ENCODE assay signal across 9 mouse cellular contexts in genomic region chr13:56634920-56635319, GRCm38 (mm10). TPM values are rescaled to one million over a fixed set of nuclear protein-coding genes. Genes with fewer than 3 reads are reported as not detected.
DNase-seq lines count a peak whose midpoint lies in the region; ATAC-seq and TF ChIP-seq lines count a peak whose summit lies in the region.
"Had no signal": no experiment of that assay in that cellular context is flagged by ENCODE, and none has a peak within 500 bp of the region (broad histone marks: within the 10 kb centered on the region; RNA-seq: fewer than 3 reads in every experiment).

No protein-coding gene starts in this region.

- no peaks in the 10 kb centered on the region for H3K9me3 ChIP-seq in liver, embryonic 12.5 days (replicated peaks)
- H3K9me3 ChIP-seq in midbrain, postnatal 0 days (ENCODE audit: low read length), result no peaks in the 10 kb centered on the region

- no peak overlapping the region for H3K4me3 ChIP-seq in liver, embryonic 12.5 days
- no peak overlapping the region for H3K4me3 ChIP-seq in midbrain, postnatal 0 days (ENCODE audit: low read depth, low read length)
- H3K4me3 ChIP-seq: megakaryocyte, embryonic 14.5 days had no signal

- H3K27ac ChIP-seq in liver, embryonic 12.5 days, result no peak overlapping the region
- no peak overlapping the region for H3K27ac ChIP-seq in midbrain, postnatal 0 days (ENCODE audit: low read depth, low read length)

- no peak overlapping the region for H3K4me2 ChIP-seq in liver, embryonic 12.5 days
- H3K4me2 ChIP-seq in midbrain, postnatal 0 days (ENCODE audit: low read depth, low read length, poor library complexity, severe bottlenecking), result no peak overlapping the region

- 41% methylated on average over 7 of the region's 7 CpGs for WGBS in liver, embryonic 12.5 days (ENCODE audit: insufficient replicate concordance)
- WGBS in midbrain, postnatal 0 days, result 55% methylated on average over 7 of the region's 7 CpGs

- 0 out of 2 replicates have a peak, but pooled peaks cover 5% of the 10 kb centered on the region for H3K36me3 ChIP-seq in liver, embryonic 12.5 days
- no peaks in the 10 kb centered on the region for H3K36me3 ChIP-seq in midbrain, postnatal 0 days (ENCODE audit: insufficient read depth, low read length)

- H3K27me3 ChIP-seq in liver, embryonic 12.5 days (replicated peaks), result 0 out of 2 replicates have a peak, but pooled peaks cover under 1% of the 10 kb centered on the region
- no peaks in the 10 kb centered on the region for H3K27me3 ChIP-seq in midbrain, postnatal 0 days (ENCODE audit: insufficient read depth, low read length)

- TF ChIP-seq CTCF in midbrain, postnatal 0 days (IDR thresholded peaks at IDR 0.05), result no peak

- H3K4me1 ChIP-seq in liver, embryonic 12.5 days, result peaks cover 8% of the 10 kb centered on the region; the same call in 1 of the 2 replicates
- H3K4me1 ChIP-seq in midbrain, postnatal 0 days (ENCODE audit: insufficient read depth, low read length), result no peaks in the 10 kb centered on the region
- H3K4me1 ChIP-seq: megakaryocyte, embryonic 14.5 days had no signal

- no peak overlapping the region for H3K9ac ChIP-seq in liver, embryonic 12.5 days
- H3K9ac ChIP-seq in midbrain, postnatal 0 days (replicated peaks; ENCODE audit: low read length, poor library complexity, severe bottlenecking), result no peak overlapping the region

- peak; percentile 15 for DNase-seq in liver
- DNase-seq in heart, adult 8-10 months (ENCODE audit: low spot score), result peak; percentile 49
- DNase-seq in kidney, postnatal 10 days, result peak; percentile 77
- peak; percentile 37 for DNase-seq in mesoderm, embryonic 11.5 days (ENCODE audit: low read depth, low spot score)
- DNase-seq in layer of hippocampus, adult 11-12 months (ENCODE audit: low spot score), result no peak
- DNase-seq in layer of hippocampus, postnatal 25 days (ENCODE audit: extremely low spot score in 1 of 2, low spot score in 1 of 2), result no peak
- no peak for DNase-seq in midbrain, postnatal 0 days (ENCODE audit: low spot score)

- no peak for ATAC-seq in liver, embryonic 12.5 days
- ATAC-seq in midbrain, postnatal 0 days (ENCODE audit: low FRiP score), result no peak

RNA-seq across cellular contexts. Expression of gene Tgfbi, which starts 25.6 kb away (rescaled TPM):
- 13.4 and 14.0 TPM in 2 replicates for polyA plus RNA-seq in liver, embryonic 12.5 days (2016; fragmentation: Nextera tagmentation; extraction: Ambion mirVana)
- total RNA-seq in heart, adult 8-10 months (2022), result 10 to 100 TPM; 10.2 to 16.8 (median 14.4) TPM
- 1 to 10 TPM; 3.1 to 3.8 TPM for total RNA-seq in layer of hippocampus, postnatal 25 days (2021)
- 6.3 and 7.5 TPM in 2 replicates for total RNA-seq in midbrain, postnatal 0 days (2014; rRNA removed)
- polyA plus RNA-seq in midbrain, postnatal 0 days (2015; fragmentation: Nextera tagmentation; extraction: Ambion mirVana), result 3.0 and 3.4 TPM in 2 replicates

Comparison
In these comparisons a context has a peak if more than half of its experiments do, and no peak if none do; other contexts are left out.
1. DNase-seq: peak in liver (single experiment), heart, adult 8-10 months (single experiment), kidney, postnatal 10 days (single experiment) and mesoderm, embryonic 11.5 days (single experiment); none in layer of hippocampus, adult 11-12 months (single experiment), layer of hippocampus, postnatal 25 days (0 of 2) and midbrain, postnatal 0 days (single experiment).